Mouse (Mus musculus) spleen, adult 2 months (tissue): ENCODE data around the gene Srsf3.

Experiments used
- CTCF ChIP-seq: fragments of 200-500 bp; IDR thresholded peaks from 2 replicates; pipeline ENCODE4 v1.5.1; 2011; ENCODE audit warnings: mild to moderate bottlenecking, inconsistent platforms; ENCODE audit not compliant: insufficient read depth, insufficient read length, insufficient replicate concordance; ENCODE audit errors: extremely low read depth
- POLR2A ChIP-seq: fragments of 200-500 bp; IDR thresholded peaks from 2 replicates; pipeline ENCODE4 v1.6.1; 2011; ENCODE audit warnings: low read depth, low read length, inconsistent platforms

DNA sequence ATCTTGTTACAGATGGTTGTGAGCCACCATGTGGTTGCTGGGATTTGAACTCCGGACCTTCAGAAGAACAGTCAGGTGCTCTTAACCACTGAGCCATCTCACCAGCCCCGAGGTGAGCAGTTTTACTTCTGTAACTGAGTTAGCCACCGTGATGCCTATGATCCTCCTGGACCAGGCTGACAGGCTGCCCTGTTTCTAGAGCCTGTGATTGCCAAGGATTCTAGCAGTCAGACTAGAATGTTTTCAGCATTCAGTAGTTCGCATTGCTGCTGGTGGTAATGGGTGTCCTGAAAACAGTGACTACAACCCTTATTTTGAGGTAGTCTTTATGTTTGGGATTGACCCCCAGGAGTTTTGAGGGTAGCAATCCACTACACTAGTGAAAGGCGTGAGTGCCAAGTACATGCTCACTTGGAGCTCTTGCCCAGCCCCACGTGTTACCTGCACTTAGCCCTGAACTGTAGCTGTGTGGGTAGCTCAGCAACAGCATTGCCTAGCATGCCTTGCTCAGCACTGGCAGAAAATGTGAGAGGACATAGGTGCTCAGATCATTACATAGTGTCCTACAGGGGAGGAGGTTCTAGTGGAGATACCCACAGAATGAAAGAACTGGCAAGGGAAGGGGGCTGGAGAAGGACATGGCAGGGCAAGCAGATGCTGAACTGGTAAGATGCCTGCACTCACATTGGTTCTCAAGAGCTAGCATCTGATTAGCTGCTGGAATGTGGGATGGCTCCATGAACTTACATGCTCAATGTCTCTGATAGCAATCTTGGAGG lies 11.9 kb downstream of the Srsf3 start:
- TF ChIP-seq CTCF (no peak), POLR2A (no peak)
